Mouse (Mus musculus): ENCODE results near the gene Mast4.

Gene Mast4

DNA sequence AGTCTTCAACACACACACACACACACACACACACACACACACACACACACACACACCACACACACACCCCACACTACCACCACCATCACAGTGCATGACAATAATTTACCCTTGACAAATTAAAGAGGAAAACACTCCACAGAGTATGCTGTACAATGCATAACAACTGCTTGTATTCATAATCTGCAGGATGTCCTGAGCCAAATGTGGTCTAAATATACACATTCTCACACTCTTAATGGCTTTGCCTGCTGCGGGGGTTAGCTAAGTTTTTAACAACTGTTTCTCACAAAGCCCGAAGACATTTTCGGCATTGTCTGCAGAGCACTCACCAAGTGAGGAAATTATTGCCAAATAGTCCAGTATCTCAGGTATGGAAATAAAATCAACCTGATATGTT, 398.5 kb downstream of the Mast4 start:
- DNase-seq (ENCODE audit: low read depth, low spot score): no peak

DNA sequence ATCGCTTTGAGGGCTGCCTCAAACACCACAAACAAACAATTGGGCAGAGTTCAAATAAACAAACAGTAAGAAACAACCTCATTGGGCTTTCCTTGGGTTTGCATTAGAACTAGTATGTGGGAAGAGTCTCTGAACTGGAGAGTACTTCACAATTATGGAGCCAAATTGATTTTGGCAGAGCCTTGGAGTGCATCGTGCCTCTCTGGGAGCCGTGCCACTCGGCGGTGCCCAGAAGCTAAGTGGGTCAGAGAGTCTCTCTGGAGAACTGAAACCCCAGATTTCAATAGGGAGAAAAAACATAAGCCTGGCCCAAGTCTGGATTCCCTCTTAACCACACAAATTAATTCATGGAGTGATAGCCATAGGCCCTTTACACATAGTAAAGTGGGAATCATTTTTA, 400.6 kb downstream of the Mast4 start:
- no peak for DNase-seq (ENCODE audit: low read depth, low spot score)

DNA sequence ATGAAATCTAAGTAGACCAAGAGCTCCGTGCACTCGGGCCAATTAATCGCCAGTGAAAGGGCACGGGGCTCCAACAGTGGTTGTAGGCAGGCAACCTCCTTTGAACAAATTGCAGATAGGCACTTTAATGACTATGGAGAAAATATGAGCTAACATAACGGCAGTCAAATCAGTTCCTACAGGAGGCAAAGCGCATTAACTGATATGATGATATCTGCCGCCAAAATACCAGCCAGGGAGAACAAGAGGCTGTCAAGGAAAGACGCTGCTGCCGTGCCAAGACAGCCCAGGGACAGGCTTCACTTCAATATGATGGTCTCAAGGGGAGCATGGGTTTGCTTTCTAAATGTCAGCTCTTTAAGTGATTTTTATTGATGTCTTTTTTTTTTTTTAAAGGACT, 401.9 kb downstream of the Mast4 start:
- DNase-seq (ENCODE audit: low read depth, low spot score): no peak

DNA sequence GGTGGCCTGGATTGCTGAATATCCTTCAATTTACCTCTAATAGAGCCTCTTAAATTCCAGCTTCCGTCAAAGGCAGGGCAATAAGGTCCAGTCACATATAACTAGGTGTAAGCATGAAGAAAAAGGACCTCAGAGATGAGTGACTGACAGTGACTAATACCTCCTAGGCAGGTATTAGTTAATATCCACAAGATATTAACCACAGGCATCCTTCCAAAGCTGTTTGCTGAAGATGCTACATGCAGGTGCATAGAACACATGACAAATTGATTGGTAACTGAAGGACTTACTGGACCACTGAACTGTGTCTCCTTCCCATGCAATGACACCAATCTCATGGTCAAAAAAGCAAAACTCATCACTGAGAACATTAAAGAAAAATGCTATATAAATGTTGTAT, 402.3 kb downstream of the Mast4 start:
- DNase-seq (ENCODE audit: low read depth, low spot score): no peak

DNA sequence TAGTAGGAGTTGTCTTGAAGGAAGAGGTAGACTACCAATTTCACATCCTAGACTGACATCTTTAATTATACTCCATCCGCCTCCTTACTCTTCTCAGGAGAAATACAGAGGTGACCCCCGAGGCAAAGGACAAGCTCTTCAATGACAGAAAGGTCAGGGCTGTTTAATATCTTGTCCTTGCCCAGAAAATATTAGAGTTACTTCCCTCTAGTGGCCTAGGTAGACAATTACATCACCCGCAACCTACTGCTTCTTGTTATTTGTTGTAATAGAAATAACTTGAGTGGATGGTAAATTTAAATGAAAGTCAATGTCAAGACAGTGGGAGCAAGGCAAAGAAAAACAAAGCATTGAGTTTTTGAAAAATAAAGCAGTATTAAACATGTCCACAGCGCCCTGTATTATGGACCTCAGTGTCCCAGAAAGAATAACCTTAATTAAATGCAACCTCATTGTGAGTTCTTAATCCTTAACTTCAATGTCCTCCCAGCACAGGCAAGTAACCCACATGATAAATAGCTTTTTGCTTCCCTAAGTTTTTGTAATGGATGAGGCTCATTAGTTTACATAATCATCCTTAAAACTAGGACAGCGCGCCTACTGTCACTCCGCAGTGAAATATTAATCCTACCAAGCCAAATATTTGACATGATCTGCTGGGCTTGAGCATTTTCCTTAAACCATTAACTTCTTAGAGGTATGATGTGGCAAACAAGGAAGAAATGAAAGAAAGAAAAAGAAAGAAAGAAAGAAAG, 408.3 kb downstream of the Mast4 start:
- DNase-seq (ENCODE audit: low read depth, low spot score): no peak

DNA sequence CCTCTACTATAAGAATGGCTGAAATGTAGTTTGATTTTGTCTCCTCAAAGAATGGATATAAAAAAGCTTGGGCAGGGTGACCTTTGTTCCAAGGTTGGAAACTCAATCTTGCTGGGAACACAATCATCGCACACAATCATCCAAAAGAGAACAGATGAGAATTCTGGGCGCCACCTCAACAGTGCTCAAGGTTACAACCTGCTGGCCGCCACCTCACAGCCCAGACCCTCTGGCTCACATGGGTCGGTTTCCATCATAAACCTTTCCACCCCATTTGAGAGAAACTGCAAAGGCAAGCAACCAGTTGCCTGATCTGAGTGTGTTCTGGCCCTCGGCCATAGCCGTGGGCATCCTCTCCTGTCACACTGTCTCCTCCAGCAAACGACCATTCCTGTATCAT, 414.6 kb downstream of the Mast4 start:
- no peak for DNase-seq (ENCODE audit: low read depth, low spot score)

DNA sequence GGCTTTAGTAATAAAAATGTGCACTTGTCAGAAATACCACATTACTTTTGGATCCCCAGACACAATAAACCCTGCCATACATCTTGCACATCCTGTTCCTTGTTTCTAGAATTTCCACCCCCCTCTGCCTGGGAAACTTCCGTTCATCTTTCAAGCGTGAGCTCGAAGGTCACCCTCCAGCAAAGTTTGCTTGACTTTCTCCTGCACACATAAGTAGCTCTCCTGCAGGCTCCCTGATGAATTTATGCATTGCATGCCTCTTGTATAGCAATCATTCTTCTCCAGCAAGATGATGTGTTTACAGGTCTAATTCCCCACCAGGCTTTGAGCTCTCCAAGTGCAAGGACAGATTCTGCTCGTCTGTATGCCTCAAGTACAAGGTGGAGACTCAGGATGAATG, 415.7 kb downstream of the Mast4 start:
- DNase-seq (ENCODE audit: low read depth, low spot score): no peak

DNA sequence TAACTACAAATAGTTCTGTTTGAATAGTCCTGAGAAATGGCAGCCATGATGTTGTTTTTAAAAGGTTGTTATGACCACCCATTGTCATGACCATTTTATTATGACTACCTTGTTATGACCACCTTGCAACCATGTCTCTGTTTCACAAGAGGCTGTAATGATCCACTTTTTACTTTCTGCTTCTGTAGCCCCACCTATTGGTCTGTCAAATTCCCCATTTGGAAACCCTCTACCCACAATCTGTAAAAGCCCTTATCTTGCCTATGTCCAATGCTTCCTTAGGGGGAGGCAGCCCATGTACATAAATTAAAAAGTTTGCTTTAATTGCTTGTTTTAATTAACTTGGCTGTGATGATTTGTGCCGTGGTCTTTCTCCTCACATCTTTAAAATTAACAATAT, 419.0 kb downstream of the Mast4 start:
- no peak for DNase-seq (ENCODE audit: low read depth, low spot score)

DNA sequence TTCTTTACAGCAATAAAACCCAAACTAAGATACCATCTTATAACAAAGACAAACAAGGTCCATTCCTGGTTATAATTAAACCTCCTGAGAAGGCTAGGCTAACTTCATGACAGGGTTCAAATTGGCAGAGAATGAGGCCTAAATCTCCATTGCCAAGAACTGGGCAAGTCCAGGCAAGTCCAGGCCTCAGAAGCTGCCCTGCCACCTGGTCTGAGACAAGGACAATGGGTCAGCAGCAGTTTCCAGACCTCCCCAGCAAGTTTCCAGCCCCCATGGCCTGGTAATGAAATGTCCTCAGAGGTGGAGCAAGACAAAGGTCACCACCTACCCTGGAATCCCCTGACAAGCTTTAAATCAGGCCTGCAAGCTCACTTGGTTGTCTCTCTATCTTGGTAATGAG, 419.5 kb downstream of the Mast4 start:
- DNase-seq (ENCODE audit: low read depth, low spot score): no peak

DNA sequence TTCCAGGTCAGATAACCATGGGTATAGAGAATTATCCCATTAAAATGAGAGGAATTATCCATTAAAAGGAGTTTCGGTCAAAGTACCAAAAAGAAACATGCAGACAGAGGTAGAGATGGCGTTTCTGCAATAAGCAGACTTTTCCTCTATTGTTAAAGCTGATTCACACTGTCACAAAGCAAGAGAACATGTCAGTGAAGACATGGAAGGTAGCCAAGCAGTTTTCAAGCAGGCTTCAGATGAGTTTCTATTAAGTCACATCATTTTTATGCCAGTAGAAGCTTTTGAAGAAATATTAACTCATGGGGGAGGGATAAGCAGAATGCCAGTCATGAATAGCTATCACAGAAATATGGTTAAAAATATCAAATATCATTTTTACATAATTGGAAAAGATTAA, 420.4 kb downstream of the Mast4 start:
- no peak for DNase-seq (ENCODE audit: low read depth, low spot score)

DNA sequence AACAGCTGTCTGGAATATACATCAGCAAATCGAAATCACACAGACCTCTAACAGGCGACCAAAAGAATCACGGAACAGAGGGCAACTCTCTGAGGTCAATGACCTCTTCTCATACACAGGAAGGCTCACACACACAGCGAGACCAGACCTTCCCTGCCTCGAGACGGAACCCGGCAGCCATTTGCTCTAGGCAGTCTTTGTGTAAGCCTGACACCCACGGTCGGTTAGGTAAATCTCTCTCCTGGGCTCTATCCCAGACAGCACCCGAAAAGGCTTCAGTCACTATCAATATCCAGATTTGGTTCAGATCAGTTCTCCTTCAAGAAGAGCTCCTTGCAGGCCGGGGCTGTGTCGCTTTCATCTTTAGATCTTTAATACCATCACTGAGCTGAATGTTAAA, 421.4 kb downstream of the Mast4 start:
- no peak for DNase-seq (ENCODE audit: low read depth, low spot score)

DNA sequence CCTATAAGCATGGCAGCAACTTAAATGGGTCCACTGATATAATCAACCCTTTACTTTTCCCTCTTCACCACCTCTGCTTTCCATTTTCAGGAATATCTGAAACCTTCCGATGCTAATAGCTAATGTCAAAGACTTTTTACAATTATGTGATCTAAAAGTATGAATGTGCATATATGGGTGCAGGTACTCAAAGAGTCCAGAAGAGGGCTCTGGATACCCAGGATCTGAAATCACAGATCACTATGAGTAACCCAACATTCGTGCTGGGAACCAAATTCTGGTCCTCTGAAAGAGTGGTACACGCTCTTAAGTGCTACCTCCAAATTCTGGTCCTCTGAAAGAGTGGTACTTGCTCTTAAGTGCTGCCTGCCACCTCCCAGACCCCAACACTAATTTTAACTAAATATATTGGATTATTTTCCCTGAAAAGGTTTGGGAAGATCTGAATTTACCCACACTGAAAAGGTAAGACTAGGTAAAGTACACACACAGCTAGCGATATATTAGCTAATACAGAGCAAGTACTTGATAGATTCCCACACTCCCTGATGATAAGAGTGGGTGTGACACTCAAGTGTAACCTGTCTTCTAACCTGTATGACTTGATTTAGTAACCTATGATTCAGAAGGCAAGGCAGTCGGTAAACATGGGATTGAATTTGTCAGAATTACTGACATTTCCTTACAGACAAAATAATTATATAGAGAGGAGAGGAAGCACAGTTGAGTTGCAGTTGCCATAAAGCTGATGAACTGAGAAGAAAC, 424.5 kb downstream of the Mast4 start:
- DNase-seq (ENCODE audit: low read depth, low spot score): no peak

DNA sequence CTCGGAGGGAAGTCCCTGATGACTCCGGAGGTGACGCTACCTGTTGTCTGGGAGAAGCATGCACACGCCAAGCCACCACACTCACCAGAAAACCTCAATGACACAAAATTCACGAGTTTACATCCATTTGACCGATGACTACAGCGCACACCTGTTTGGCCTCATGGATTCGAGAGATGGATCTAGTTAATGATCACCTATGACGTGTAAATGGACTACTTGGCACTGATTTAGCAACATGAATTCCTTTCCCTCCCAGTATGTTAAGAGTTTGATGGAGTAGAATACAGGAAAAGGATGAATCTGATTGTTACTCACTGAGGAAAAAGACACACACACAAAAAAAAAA, 427.7 kb downstream of the Mast4 start:
- DNase-seq (ENCODE audit: low read depth, low spot score): no peak

DNA sequence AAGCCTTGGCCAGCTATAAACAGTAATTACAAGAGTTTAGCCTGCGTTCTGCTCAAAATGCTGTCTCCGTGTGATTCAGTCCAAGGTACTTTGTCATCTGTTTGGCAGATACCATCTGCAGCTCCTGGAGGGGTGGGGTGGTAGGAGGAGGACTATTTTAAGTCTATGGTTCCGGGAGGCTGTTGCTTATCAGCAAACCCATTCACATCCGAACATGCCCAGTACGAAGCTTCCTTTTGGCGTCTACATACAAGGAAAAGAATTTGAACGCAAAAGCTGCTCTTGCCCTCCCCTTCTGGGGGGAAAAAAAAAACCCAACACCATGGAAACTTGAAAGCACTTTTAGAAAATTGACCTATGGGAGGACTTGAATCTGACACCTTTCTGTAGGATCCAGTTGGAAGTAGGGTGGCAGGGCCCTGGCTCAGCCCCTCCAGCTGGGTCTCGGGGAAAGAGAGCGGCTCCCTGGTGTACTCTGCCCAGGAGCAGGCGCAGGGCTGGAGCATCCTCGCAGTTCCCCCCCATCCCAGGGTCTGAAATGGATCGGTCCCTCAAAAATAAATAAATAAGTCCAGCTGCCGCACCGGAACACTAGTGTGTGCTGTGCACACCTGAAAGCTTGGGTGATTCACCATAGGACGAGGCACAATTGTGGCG, 428.2 kb downstream of the Mast4 start:
- DNase-seq (ENCODE audit: low read depth, low spot score): peak; percentile 69

DNA sequence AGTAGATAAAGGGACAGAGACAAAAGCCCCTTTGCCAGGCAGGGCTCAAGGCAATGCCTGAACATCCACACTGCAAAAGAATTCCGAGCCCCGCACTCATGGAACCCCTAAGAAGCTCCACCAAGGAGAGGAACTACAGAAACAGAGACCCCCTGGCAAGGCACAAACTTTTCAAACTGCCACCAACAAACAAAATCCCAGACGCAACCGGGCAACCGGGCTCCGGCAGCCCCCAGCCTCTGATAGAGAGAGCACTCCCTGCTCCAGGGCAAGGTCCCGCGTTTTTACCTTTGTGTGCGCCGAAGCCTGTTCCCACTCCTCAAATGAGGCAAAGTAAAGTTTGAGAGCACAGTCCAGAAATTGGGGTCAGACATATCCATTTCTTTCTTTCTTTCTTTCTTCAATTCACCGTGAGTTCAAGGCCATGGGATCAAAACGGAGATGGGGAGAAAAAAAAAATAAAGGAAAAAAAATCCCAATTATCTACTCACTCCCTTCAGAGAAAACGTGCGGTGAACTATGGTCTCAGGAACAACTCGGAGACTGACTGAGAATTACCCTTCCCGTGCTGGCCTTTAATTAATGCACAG, 428.8 kb downstream of the Mast4 start:
- DNase-seq (ENCODE audit: low read depth, low spot score): no peak

DNA sequence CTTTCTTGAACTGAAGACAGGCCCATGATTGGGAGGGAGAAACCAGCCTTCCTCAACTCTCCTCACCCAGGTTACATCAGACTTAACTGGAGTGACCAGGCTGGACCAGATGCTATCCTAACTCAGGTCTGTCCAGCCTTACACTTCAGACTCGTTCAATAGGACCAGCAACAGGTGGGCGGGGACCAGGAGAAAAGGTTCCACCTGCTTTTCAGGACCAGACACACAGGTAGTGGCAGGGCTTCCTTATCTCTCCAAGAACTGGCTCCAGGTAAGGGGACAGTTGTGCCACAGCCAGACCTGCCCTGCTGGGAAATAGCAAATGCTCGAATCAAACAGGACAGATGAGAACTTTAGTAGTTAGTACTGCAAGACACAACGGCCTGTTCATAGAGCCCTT, 430.6 kb downstream of the Mast4 start:
- DNase-seq (ENCODE audit: low read depth, low spot score): no peak

DNA sequence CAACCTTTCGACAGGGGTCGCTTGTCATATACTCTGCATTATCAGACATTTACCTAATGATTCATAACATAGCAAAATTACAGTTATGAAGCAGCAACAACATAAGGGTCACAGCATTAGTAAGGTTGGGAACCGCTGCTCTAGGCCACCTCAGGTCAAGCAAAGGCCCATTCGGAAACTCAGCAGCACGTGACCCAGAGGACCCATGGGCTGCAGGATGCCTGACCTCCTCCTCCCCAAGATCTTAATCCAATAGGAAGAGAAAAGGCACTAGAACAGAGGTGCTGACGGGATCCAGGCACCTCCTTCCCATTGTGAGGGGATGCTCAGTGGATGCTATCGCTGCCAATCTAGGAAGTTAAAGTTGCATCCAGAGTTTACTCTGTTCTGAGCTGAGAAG, 432.2 kb downstream of the Mast4 start:
- DNase-seq (ENCODE audit: low read depth, low spot score): no peak

DNA sequence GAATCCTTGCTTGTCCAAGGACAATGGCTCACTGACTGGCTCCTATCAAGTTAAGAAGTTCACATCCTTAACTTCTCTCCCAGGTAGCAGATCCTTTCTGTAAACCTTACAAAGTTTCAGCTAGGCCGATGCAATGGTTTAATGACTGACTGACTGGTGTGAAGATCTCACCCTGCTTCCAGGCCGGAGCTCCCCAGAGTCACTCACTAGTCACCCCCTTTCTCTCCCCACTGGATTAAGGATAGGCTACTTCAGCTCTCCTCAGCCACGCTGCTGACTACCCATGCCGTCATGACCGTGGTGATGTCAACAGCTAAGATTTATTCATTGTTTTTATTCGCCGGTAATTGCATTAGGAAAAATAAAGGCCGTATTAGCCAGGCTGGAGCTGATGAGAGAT, 433.8 kb downstream of the Mast4 start:
- no peak for DNase-seq (ENCODE audit: low read depth, low spot score)

DNA sequence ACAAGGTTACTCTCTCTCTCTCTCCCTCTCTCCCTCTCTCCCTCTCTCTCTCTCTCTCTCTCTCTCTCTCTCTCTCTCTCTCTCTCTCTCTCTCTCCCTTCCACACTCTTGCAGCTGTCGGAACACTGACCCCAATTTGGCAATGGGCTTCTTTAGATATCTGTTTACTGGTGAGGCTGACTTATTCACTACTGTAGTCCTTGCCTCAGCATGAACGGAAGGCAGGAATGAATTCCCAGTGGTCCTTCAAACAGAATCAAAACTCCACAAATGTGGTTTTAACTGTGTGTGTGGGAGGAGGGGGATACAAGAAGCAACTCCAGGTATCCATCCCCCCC, 434.2 kb downstream of the Mast4 start:
- DNase-seq (ENCODE audit: low read depth, low spot score): no peak

DNA sequence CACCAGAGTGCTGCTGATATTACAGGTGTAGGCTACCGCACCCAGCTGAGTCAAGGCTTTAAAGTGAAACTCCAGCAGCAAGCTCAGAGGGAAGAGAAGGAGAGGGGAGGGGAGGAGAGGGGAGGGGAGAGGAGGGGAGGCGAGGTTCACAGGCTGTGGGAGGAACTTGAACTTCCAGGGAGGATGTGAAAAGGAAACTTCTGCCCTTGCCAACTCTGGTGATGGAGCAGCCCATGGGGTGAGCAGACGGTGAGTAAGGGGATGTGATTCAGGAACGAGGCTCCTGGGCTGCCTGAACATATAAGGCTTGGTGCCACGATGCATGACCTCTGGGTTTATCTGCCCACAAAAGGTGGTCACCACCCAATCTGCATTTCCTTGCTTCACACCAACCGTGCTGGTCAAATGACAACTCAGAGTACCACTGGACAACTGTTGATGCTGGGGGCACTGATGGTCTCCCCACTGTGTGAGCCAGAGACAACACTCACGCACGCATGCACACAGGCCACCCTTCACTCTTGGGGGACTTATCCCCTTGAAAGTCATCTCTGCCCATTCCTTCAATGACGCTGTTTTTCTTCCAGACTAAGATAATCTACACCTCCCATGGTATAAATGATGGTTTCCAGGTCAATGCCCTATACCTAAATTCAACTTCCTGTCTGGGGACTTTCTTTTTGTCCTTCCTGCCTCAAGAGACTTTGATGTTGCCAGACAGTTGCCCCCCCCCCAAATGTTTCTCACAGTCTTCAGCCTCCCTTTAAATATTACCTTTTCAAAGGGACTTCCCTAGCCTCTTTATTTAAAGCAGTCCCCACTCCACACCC, 434.8 kb downstream of the Mast4 start:
- DNase-seq (ENCODE audit: low read depth, low spot score): no peak

DNA sequence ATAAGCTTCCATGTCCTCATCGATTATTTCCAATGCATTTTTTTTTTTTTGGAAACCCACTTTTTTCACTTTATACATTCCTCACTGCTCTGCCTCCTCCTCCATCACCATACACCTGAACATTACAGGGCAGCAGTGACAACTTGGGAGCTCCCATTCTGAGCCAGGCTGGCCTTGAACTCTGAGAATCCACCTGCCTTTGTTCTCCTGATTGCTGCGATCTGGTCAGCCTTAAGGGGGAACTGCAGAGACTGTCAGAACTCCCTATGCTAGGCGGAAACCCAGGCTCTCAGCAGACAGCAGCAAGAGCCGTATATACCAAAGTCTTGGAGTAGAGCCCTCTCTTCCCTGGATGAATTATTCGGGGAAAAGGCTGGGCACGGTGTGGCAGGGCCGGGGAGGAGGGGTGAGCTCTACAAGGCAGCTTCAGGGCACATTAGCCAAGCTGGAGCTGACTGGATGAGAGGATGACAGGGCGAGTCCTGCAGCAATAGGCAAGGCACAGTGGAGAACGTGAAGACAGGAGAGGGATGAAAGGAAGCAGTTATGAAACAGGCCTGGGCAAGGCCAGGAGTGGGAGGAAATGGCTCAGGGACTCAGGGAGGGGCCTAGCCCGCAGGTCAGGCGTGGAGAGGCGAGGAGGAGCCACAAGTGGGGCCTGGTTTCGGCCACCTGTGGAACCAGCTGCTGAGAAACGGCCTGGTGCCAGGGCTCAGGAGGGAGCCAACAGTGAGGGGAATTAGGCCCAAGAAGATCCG, 435.7 kb downstream of the Mast4 start:
- no peak for DNase-seq (ENCODE audit: low read depth, low spot score)
